Mouse (Mus musculus) embryonic facial prominence, embryonic 14.5 days (tissue): ENCODE results near the gene Daam1. TPM values are rescaled to one million over a fixed set of nuclear protein-coding genes. Genes with fewer than 3 reads are reported as not detected.

Experiments used
- polyA plus RNA-seq: library from polyadenylated mRNA; unstranded; fragments of >200 nt; fragmentation: Nextera tagmentation; extraction: Ambion mirVana; gene quantifications from 2 replicates; pipeline ENCODE4 v1.2.1, GENCODE M21; 2014

Daam1 gene
- polyA plus RNA-seq, 1 experiment from 2014 or later = 11.0 TPM

Other genes with a start within 250 kb of the Daam1 start
- gene Gpr135, start 240.0 kb downstream of the Daam1 start, polyA plus RNA-seq = 1.0 and 1.5 TPM in 2 replicates